Mouse (Mus musculus): Measurements from ENCODE around the gene Wwox. TPM values are rescaled to one million over a fixed set of nuclear protein-coding genes. Genes with fewer than 3 reads are reported as not detected.

Gene Wwox
- polyA plus RNA-seq, 1 experiment from 2014 or later: 3.5 TPM

GRCm38 (mm10) chr8:114675151-114675550, 235.7 kb downstream of the Wwox start:
- no peaks in the 10 kb centered on the region for H3K4me1 ChIP-seq (ENCODE audit: control insufficient read depth, low read depth, low read length)
- no peak overlapping the region for H3K4me3 ChIP-seq (ENCODE audit: low read depth, low read length)
- no peak overlapping the region for H3K27ac ChIP-seq (ENCODE audit: low read length)
- WGBS (ENCODE audit: insufficient replicate concordance): 72% methylated on average over 7 of the region's 7 CpGs
- ATAC-seq (ENCODE audit: low read depth): no peak
- H3K4me2 ChIP-seq (ENCODE audit: low read depth, low read length): no peak overlapping the region
- H3K9ac ChIP-seq (ENCODE audit: low read depth, low read length): no peak overlapping the region
- H3K36me3 ChIP-seq (ENCODE audit: control insufficient read depth, insufficient read depth): no peaks in the 10 kb centered on the region
- no peaks in the 10 kb centered on the region for H3K9me3 ChIP-seq (replicated peaks; ENCODE audit: control insufficient read depth, low read length)
- H3K27me3 ChIP-seq (ENCODE audit: control insufficient read depth, insufficient read depth, low read depth, low read length): no peaks in the 10 kb centered on the region

GRCm38 (mm10) chr8:114676918-114677317, 237.5 kb downstream of the Wwox start:
- H3K36me3 ChIP-seq (ENCODE audit: control insufficient read depth, insufficient read depth): no peaks in the 10 kb centered on the region
- WGBS (ENCODE audit: insufficient replicate concordance): 72% methylated on average over 2 of the region's 2 CpGs

GRCm38 (mm10) chr8:114677551-114678127, 238.2 kb downstream of the Wwox start:
- H3K36me3 ChIP-seq (ENCODE audit: control insufficient read depth, insufficient read depth): no peaks in the 10 kb centered on the region
- 59% methylated on average over 6 of the region's 6 CpGs for WGBS (ENCODE audit: insufficient replicate concordance)
- H3K9ac ChIP-seq (ENCODE audit: low read depth, low read length): no peak overlapping the region
- no peak overlapping the region for H3K4me2 ChIP-seq (ENCODE audit: low read depth, low read length)
- no peaks in the 10 kb centered on the region for H3K9me3 ChIP-seq (replicated peaks; ENCODE audit: control insufficient read depth, low read length)
- H3K4me1 ChIP-seq (ENCODE audit: control insufficient read depth, low read depth, low read length): no peaks in the 10 kb centered on the region
- no peak overlapping the region for H3K4me3 ChIP-seq (ENCODE audit: low read depth, low read length)
- H3K27ac ChIP-seq (ENCODE audit: low read length): no peak overlapping the region
- no peak for ATAC-seq (ENCODE audit: low read depth)
- H3K27me3 ChIP-seq (ENCODE audit: control insufficient read depth, insufficient read depth, low read depth, low read length): no peaks in the 10 kb centered on the region

More at GRCm38 (mm10) chr8:114676918-114677317, 237.5 kb downstream of the Wwox start:
- Histone ChIP-seq H3K4me2 (ENCODE audit: low read depth, low read length) (no peak overlapping the region), H3K4me1 (ENCODE audit: control insufficient read depth, low read depth, low read length) (no peaks in the 10 kb centered on the region), H3K9me3 (replicated peaks; ENCODE audit: control insufficient read depth, low read length) (no peaks in the 10 kb centered on the region), H3K4me3 (ENCODE audit: low read depth, low read length) (no peak overlapping the region), H3K27me3 (ENCODE audit: control insufficient read depth, insufficient read depth, low read depth, low read length) (no peaks in the 10 kb centered on the region), H3K9ac (ENCODE audit: low read depth, low read length) (no peak overlapping the region), H3K27ac (ENCODE audit: low read length) (no peak overlapping the region)
- no peak for ATAC-seq (ENCODE audit: low read depth)

- Histone ChIP-seq H3K4me1 (ENCODE audit: control insufficient read depth, low read depth, low read length) (no peaks in the 10 kb centered on the region), H3K9me3 (replicated peaks; ENCODE audit: control insufficient read depth, low read length) (no peaks in the 10 kb centered on the region), H3K36me3 (ENCODE audit: control insufficient read depth, insufficient read depth) (no peaks in the 10 kb centered on the region), H3K4me3 (ENCODE audit: low read depth, low read length) (no peak overlapping the region), H3K4me2 (ENCODE audit: low read depth, low read length) (no peak overlapping the region), H3K27me3 (ENCODE audit: control insufficient read depth, insufficient read depth, low read depth, low read length) (no peaks in the 10 kb centered on the region), H3K27ac (ENCODE audit: low read length) (no peak overlapping the region), H3K9ac (ENCODE audit: low read depth, low read length) (no peak overlapping the region)
- 69% methylated on average over 14 of the region's 14 CpGs for WGBS (ENCODE audit: insufficient replicate concordance)
- ATAC-seq (ENCODE audit: low read depth): no peak
Observed at GRCm38 (mm10) chr8:114679386-114680098, 240.1 kb downstream of the Wwox start.

- no peak for ATAC-seq (ENCODE audit: low read depth)
- Histone ChIP-seq H3K9me3 (replicated peaks; ENCODE audit: control insufficient read depth, low read length) (no peaks in the 10 kb centered on the region), H3K27me3 (ENCODE audit: control insufficient read depth, insufficient read depth, low read depth, low read length) (no peaks in the 10 kb centered on the region), H3K36me3 (ENCODE audit: control insufficient read depth, insufficient read depth) (no peaks in the 10 kb centered on the region), H3K4me2 (ENCODE audit: low read depth, low read length) (no peak overlapping the region), H3K27ac (ENCODE audit: low read length) (no peak overlapping the region), H3K4me3 (ENCODE audit: low read depth, low read length) (no peak overlapping the region), H3K4me1 (ENCODE audit: control insufficient read depth, low read depth, low read length) (no peaks in the 10 kb centered on the region), H3K9ac (ENCODE audit: low read depth, low read length) (no peak overlapping the region)
- 61% methylated on average over 10 of the region's 10 CpGs for WGBS (ENCODE audit: insufficient replicate concordance)
Observed at GRCm38 (mm10) chr8:114681136-114681535, 241.7 kb downstream of the Wwox start.

- Histone ChIP-seq H3K9me3 (replicated peaks; ENCODE audit: control insufficient read depth, low read length) (no peaks in the 10 kb centered on the region), H3K9ac (ENCODE audit: low read depth, low read length) (no peak overlapping the region), H3K4me2 (ENCODE audit: low read depth, low read length) (no peak overlapping the region), H3K36me3 (ENCODE audit: control insufficient read depth, insufficient read depth) (no peaks in the 10 kb centered on the region), H3K4me1 (ENCODE audit: control insufficient read depth, low read depth, low read length) (no peaks in the 10 kb centered on the region), H3K27ac (ENCODE audit: low read length) (no peak overlapping the region), H3K27me3 (ENCODE audit: control insufficient read depth, insufficient read depth, low read depth, low read length) (no peaks in the 10 kb centered on the region), H3K4me3 (ENCODE audit: low read depth, low read length) (no peak overlapping the region)
- 68% methylated on average over 10 of the region's 10 CpGs for WGBS (ENCODE audit: insufficient replicate concordance)
- ATAC-seq (ENCODE audit: low read depth): no peak
Observed at GRCm38 (mm10) chr8:114682166-114682565, 242.7 kb downstream of the Wwox start.

- Histone ChIP-seq H3K4me3 (ENCODE audit: low read depth, low read length) (no peak overlapping the region), H3K4me2 (ENCODE audit: low read depth, low read length) (no peak overlapping the region), H3K9me3 (replicated peaks; ENCODE audit: control insufficient read depth, low read length) (no peaks in the 10 kb centered on the region), H3K9ac (ENCODE audit: low read depth, low read length) (no peak overlapping the region), H3K4me1 (ENCODE audit: control insufficient read depth, low read depth, low read length) (no peaks in the 10 kb centered on the region), H3K27ac (ENCODE audit: low read length) (no peak overlapping the region), H3K36me3 (ENCODE audit: control insufficient read depth, insufficient read depth) (no peaks in the 10 kb centered on the region), H3K27me3 (ENCODE audit: control insufficient read depth, insufficient read depth, low read depth, low read length) (no peaks in the 10 kb centered on the region)
- WGBS (ENCODE audit: insufficient replicate concordance): 64% methylated on average over 11 of the region's 11 CpGs
- ATAC-seq (ENCODE audit: low read depth): no peak
Observed at GRCm38 (mm10) chr8:114684046-114684702, 244.7 kb downstream of the Wwox start.

GRCm38 (mm10) chr8:114686462-114686861, 247.0 kb downstream of the Wwox start:
- no peak for ATAC-seq (ENCODE audit: low read depth)
- H3K9me3 ChIP-seq (replicated peaks; ENCODE audit: control insufficient read depth, low read length): no peaks in the 10 kb centered on the region
- H3K27ac ChIP-seq (ENCODE audit: low read length): no peak overlapping the region
- WGBS (ENCODE audit: insufficient replicate concordance): 71% methylated on average over 4 of the region's 4 CpGs
- H3K36me3 ChIP-seq (ENCODE audit: control insufficient read depth, insufficient read depth): no peaks in the 10 kb centered on the region
- no peak overlapping the region for H3K4me3 ChIP-seq (ENCODE audit: low read depth, low read length)
- no peak overlapping the region for H3K9ac ChIP-seq (ENCODE audit: low read depth, low read length)
- no peaks in the 10 kb centered on the region for H3K4me1 ChIP-seq (ENCODE audit: control insufficient read depth, low read depth, low read length)
- no peaks in the 10 kb centered on the region for H3K27me3 ChIP-seq (ENCODE audit: control insufficient read depth, insufficient read depth, low read depth, low read length)
- no peak overlapping the region for H3K4me2 ChIP-seq (ENCODE audit: low read depth, low read length)

- WGBS (ENCODE audit: insufficient replicate concordance): 78% methylated on average over 11 of the region's 11 CpGs
- ATAC-seq (ENCODE audit: low read depth): no peak
- Histone ChIP-seq H3K27ac (ENCODE audit: low read length) (no peak overlapping the region), H3K4me1 (ENCODE audit: control insufficient read depth, low read depth, low read length) (no peaks in the 10 kb centered on the region), H3K36me3 (ENCODE audit: control insufficient read depth, insufficient read depth) (no peaks in the 10 kb centered on the region), H3K9ac (ENCODE audit: low read depth, low read length) (no peak overlapping the region), H3K4me2 (ENCODE audit: low read depth, low read length) (no peak overlapping the region), H3K4me3 (ENCODE audit: low read depth, low read length) (no peak overlapping the region), H3K27me3 (ENCODE audit: control insufficient read depth, insufficient read depth, low read depth, low read length) (no peaks in the 10 kb centered on the region), H3K9me3 (replicated peaks; ENCODE audit: control insufficient read depth, low read length) (no peaks in the 10 kb centered on the region)
Observed at GRCm38 (mm10) chr8:114688732-114689131, 249.3 kb downstream of the Wwox start.
